Mouse (Mus musculus) midbrain, postnatal 0 days (tissue): Measurements from ENCODE around the gene Ndufa8. TPM values are rescaled to one million over a fixed set of nuclear protein-coding genes. Genes with fewer than 3 reads are reported as not detected.

ENCODE experiments used
- ATAC-seq: fragments of 200-750 bp; cut with Nextera tagmentation; 2 replicates; pipeline ENCODE4 v1.8.0; 2017; ENCODE audit warnings: moderate number of reproducible peaks, mild to moderate bottlenecking, moderate TSS enrichment, moderate library complexity; ENCODE audit not compliant: low FRiP score
- DNase-seq: peaks from one replicate; pipeline ENCODE4 v3.0.0-alpha.2; 2015; ENCODE audit warnings: low spot score
- H3K27ac ChIP-seq: fragments of 300-500 bp; sonication (generic); 2 replicates; pipeline ENCODE4 v1.5.1; 2014; ENCODE audit warnings: low read depth, mild to moderate bottlenecking, low read length, mixed read lengths
- H3K27me3 ChIP-seq: fragments of 300-500 bp; sonication (generic); 2 replicates; pipeline ENCODE4 v1.6.1; 2014; ENCODE audit warnings: low read length, control low read depth, mixed read lengths; ENCODE audit not compliant: insufficient read depth
- H3K36me3 ChIP-seq: fragments of 300-500 bp; sonication (generic); 2 replicates; pipeline ENCODE4 v1.6.1; 2014; ENCODE audit warnings: low read length, control low read depth, mixed read lengths; ENCODE audit not compliant: insufficient read depth
- H3K4me1 ChIP-seq: fragments of 300-500 bp; sonication (generic); 2 replicates; pipeline ENCODE4 v1.6.1; 2014; ENCODE audit warnings: mild to moderate bottlenecking, control low read depth, antibody characterized with exemption, low read length, mixed read lengths; ENCODE audit not compliant: insufficient read depth
- H3K4me2 ChIP-seq: fragments of 300-500 bp; sonication (generic); 2 replicates; pipeline ENCODE4 v1.6.1; 2014; ENCODE audit warnings: low read depth, mild to moderate bottlenecking, low read length, mixed read lengths; ENCODE audit not compliant: poor library complexity, severe bottlenecking
- H3K4me3 ChIP-seq: fragments of 300-500 bp; sonication (generic); 2 replicates; pipeline ENCODE4 v1.5.1; 2014; ENCODE audit warnings: low read depth, mild to moderate bottlenecking, low read length, moderate library complexity
- H3K9ac ChIP-seq: fragments of 300-500 bp; sonication (generic); replicated peaks from 2 replicates; pipeline ENCODE4 v1.6.1; 2014; ENCODE audit warnings: mild to moderate bottlenecking, low read length, moderate library complexity, mixed read lengths; ENCODE audit not compliant: poor library complexity, severe bottlenecking
- H3K9me3 ChIP-seq: fragments of 300-500 bp; sonication (generic); 2 replicates; pipeline ENCODE4 v1.6.1; 2016; ENCODE audit warnings: low read length, control low read depth
- CTCF ChIP-seq: IDR thresholded peaks from 2 replicates; pipeline ENCODE4 v1.5.1; 2016; ENCODE audit warnings: antibody characterized with exemption, mild to moderate bottlenecking
- WGBS: fragments of 180-500 bp; shearing (Covaris S2); extraction: QIAGEN DNeasy Blood & Tissue Kit; methylation state at CpG from one replicate; pipeline ENCODE4 v1.1.7; 2014; 5-methylcytosine and 5-hydroxymethylcytosine counted together
- polyA plus RNA-seq: library from polyadenylated mRNA; unstranded; fragments of >200 nt; fragmentation: Nextera tagmentation; extraction: Ambion mirVana; gene quantifications from 2 replicates; pipeline ENCODE4 v1.2.1, GENCODE M21; 2015
- total RNA-seq: library from RNA; depleted of rRNA; stranded (reverse); fragments of >200 nt; gene quantifications from 2 replicates; pipeline ENCODE4 v1.2.3, GENCODE M21; 2014; rRNA removed

The Ndufa8 gene
- total RNA-seq (87.4 and 95.2 TPM in 2 replicates), polyA plus RNA-seq (339 and 388 TPM in 2 replicates)

GRCm38 (mm10) chr2:36048748-36049566 lies at the start of gene Ndufa8, which contains the start of gene Morn5:
Gene Ndufa8 (minus strand): TSS chr2:36049406.
Gene Morn5 (plus strand): TSS chr2:36049458.
- Histone ChIP-seq H3K27ac (peak within 1 kb of the TSS; percentile 65), H3K9me3 (no peaks in the 10 kb centered on the region), H3K36me3 (peaks cover 3% of the 10 kb centered on the region), H3K4me3 (peak within 1 kb of the TSS; percentile 90), H3K27me3 (no peaks in the 10 kb centered on the region), H3K9ac (peak within 1 kb of the TSS; percentile 91), H3K4me2 (peak within 1 kb of the TSS; percentile 74), H3K4me1 (peaks cover 5% of the 10 kb centered on the region; the same call in 1 of the 2 replicates)
- DNase-seq (peak; percentile 98), ATAC-seq (peak; percentile 97)
- no peak for TF ChIP-seq CTCF
- under 1% methylated on average over 44 of the region's 44 CpGs for WGBS

- H3K4me1 ChIP-seq, result no peaks in the 10 kb centered on the region
- no peak overlapping the region for H3K4me2 ChIP-seq
- no peaks in the 10 kb centered on the region for H3K36me3 ChIP-seq
- no peak overlapping the region for H3K9ac ChIP-seq
- H3K27me3 ChIP-seq, result peaks cover 91% of the 10 kb centered on the region
- TF ChIP-seq CTCF, result no peak
- WGBS, result 7% methylated on average over 5 of the region's 5 CpGs
- H3K9me3 ChIP-seq, result no peaks in the 10 kb centered on the region
- H3K27ac ChIP-seq, result no peak overlapping the region
- ATAC-seq, result no peak
- H3K4me3 ChIP-seq, result no peak overlapping the region
- DNase-seq, result no peak
Measured at GRCm38 (mm10) chr2:36098021-36098420, 48.8 kb upstream of the Ndufa8 start.

GRCm38 (mm10) chr2:36097129-36097815 lies 48.1 kb upstream of the Ndufa8 start:
- Histone ChIP-seq H3K36me3 (no peaks in the 10 kb centered on the region), H3K9me3 (no peaks in the 10 kb centered on the region), H3K27me3 (peaks cover 90% of the 10 kb centered on the region), H3K27ac (no peak overlapping the region), H3K4me2 (no peak overlapping the region), H3K4me3 (no peak overlapping the region), H3K4me1 (no peaks in the 10 kb centered on the region), H3K9ac (no peak overlapping the region)
- DNase-seq, result no peak
- WGBS, result 7% methylated on average over 18 of the region's 18 CpGs
- no peak for TF ChIP-seq CTCF
- no peak for ATAC-seq

GRCm38 (mm10) chr2:36093914-36094475 lies 44.8 kb upstream of the Ndufa8 start:
- H3K4me1 ChIP-seq, result peaks cover 4% of the 10 kb centered on the region; the same call in 1 of the 2 replicates
- TF ChIP-seq CTCF, result no peak
- 2% methylated on average over 31 of the region's 31 CpGs for WGBS
- DNase-seq, result no peak
- H3K4me3 ChIP-seq, result no peak overlapping the region
- no peak for ATAC-seq
- 0 out of 2 replicates have a peak overlapping the region, but pooled peaks have one; percentile 5 for H3K4me2 ChIP-seq
- H3K36me3 ChIP-seq, result no peaks in the 10 kb centered on the region
- H3K27me3 ChIP-seq, result peaks cover 85% of the 10 kb centered on the region
- no peaks in the 10 kb centered on the region for H3K9me3 ChIP-seq
- no peak overlapping the region for H3K9ac ChIP-seq
- H3K27ac ChIP-seq, result no peak overlapping the region

GRCm38 (mm10) chr2:36093301-36093700 lies 44.1 kb upstream of the Ndufa8 start:
- 15% methylated on average over 7 of the region's 7 CpGs for WGBS
- H3K4me3 ChIP-seq, result no peak overlapping the region
- peaks cover 84% of the 10 kb centered on the region for H3K27me3 ChIP-seq
- DNase-seq (no peak), ATAC-seq (no peak)
- H3K9me3 ChIP-seq, result no peaks in the 10 kb centered on the region
- no peak overlapping the region for H3K9ac ChIP-seq
- H3K27ac ChIP-seq, result no peak overlapping the region
- no peak for TF ChIP-seq CTCF
- H3K36me3 ChIP-seq, result no peaks in the 10 kb centered on the region
- peaks cover 4% of the 10 kb centered on the region; the same call in 1 of the 2 replicates for H3K4me1 ChIP-seq
- no peak overlapping the region for H3K4me2 ChIP-seq
